Mouse (Mus musculus): ENCODE measurements around the gene Rusc1.
"Not testable (repeated sequence)": the region's sequence is repeated elsewhere in the genome, so short reads cannot be mapped to it uniquely, and the experiment has no call there.

Gene Rusc1

GRCm38 (mm10) chr3:89091811-89092508 is 1.2 kb downstream of the Rusc1 start:
- DNase-seq, result no peak

- DNase-seq, result peak; percentile 88
Observed at GRCm38 (mm10) chr3:89090694-89091655, 2.1 kb downstream of the Rusc1 start.

GRCm38 (mm10) chr3:89089882-89090591 is 3.1 kb downstream of the Rusc1 start:
- DNase-seq, result peak; percentile 90

GRCm38 (mm10) chr3:89088974-89089373 is 4.1 kb downstream of the Rusc1 start:
- no peak for DNase-seq

GRCm38 (mm10) chr3:89087338-89088110 is 5.6 kb downstream of the Rusc1 start:
- peak; percentile 90 for DNase-seq

- DNase-seq, result no peak
Observed at GRCm38 (mm10) chr3:89084654-89085190, 8.4 kb downstream of the Rusc1 start.

- DNase-seq, result no peak
Observed at GRCm38 (mm10) chr3:89084133-89084532, 9.0 kb downstream of the Rusc1 start.

GRCm38 (mm10) chr3:89082287-89082686 is 10.8 kb downstream of the Rusc1 start:
- DNase-seq, result not testable (repeated sequence)

- no peak for DNase-seq
Observed at GRCm38 (mm10) chr3:89077383-89077782, 15.7 kb downstream of the Rusc1 start.

- DNase-seq, result no peak
Observed at GRCm38 (mm10) chr3:89067265-89067664, 25.8 kb downstream of the Rusc1 start.

- DNase-seq, result no peak
Observed at GRCm38 (mm10) chr3:89061696-89062095, 31.4 kb downstream of the Rusc1 start.

- DNase-seq, result peak; percentile 35
Observed at GRCm38 (mm10) chr3:89058783-89059182, 34.3 kb downstream of the Rusc1 start.

- no peak for DNase-seq
Observed at GRCm38 (mm10) chr3:89058361-89058760, 34.8 kb downstream of the Rusc1 start.

GRCm38 (mm10) chr3:89043359-89043758 is 49.8 kb downstream of the Rusc1 start:
- DNase-seq, result no peak
